Mouse (Mus musculus): ENCODE data around the gene E2f2.

E2f2 gene

GRCm38 (mm10) chr4:136172011-136172541 is at the start of gene E2f2:
TSS of gene E2f2 (plus strand) at chr4:136172394.
- peak; percentile 82 for DNase-seq (ENCODE audit: low read depth)

DNA sequence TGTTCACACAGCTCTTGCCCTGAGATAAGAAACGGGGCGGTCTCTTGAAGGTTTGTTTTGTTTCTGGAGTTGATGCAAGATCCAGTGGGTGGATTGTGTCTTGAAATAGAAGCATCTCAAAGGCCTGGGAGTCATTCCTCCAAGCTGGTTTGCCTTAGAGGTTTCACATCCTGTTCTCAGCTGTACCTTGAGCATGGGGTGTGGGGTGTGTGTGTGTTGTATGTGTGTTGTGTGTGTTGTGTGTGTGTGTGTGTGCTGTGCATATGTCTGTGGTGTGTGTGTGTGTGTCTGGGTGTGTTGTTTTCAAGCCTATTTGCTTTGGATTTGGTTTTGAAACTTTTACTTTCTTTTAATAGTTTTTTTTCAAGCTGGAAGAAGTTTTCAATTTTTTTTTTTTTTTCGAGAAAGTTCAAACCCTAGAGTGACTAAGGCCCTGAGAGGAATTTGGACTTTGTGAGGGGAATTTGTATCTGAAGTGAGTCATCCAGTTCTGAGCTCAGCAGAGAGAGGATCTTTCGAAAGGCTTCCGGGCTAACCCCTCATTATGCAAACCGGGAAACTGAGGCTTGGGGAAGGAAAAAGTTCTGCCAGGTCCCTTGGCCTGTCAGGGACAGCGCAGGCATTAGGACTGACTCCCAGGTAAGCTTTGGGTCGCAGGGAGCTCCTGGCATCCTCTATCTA is 48.9 kb upstream of the E2f2 start:
- DNase-seq (ENCODE audit: low read depth) = peak; percentile 74

DNA sequence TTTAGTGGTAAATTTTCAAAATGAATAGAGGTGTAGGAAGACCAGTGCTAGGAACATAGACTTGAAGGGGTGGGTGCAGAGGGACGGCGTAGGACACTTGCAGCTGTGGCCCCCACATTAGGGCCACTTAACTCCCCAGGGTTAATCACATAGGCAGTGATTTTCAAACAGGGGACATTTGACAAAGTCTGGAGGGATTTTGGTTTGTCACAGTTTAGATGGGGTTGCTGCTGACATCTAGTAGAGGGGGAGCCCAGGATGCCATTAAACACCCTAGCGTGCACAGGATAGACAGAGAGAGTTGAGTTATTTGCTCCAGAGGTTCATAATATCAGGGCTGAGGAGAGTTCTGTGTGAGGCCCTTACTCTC is 48.4 kb upstream of the E2f2 start:
- DNase-seq (ENCODE audit: low read depth) = no peak

DNA sequence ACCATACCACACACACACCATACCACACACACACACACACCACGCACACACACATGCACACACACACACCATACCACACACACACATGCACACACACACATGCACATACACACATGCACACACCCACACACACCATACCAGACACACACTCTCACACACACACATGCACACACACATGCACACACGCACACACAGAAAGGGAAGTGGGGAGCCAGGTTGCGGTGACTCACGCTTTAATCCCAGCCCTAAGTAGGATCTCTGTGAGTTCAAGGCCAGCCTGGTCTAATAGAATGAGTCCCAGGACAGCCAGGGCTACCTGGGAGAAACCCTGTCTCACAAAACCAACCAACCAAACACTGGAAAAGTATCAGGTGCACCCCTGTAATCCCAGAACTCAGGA is 47.6 kb upstream of the E2f2 start:
- DNase-seq (ENCODE audit: low read depth) = no peak

DNA sequence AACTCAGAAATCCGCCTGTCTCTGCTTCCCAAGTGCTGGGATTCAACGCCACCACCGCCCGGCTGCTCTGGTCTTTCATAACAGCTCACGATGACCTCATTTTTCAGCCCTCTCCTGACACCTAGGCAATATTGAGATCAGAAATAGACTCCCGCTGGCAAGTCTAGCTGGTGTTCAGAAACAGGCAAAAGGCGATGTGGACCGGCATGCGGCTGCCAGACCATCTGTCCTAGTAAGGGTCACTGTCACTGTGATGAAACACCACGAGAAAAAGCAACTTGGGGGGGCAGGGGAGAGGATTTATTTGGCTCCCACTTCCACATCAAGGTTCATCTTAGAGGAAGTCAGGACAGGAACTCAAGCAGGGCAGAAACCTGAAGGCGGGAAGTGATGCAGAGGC is 46.7 kb upstream of the E2f2 start:
- no peak for DNase-seq (ENCODE audit: low read depth)

- peak; percentile 36 for DNase-seq (ENCODE audit: low read depth)
Observed at GRCm38 (mm10) chr4:136126019-136126418, 46.2 kb upstream of the E2f2 start.

- no peak for DNase-seq (ENCODE audit: low read depth)
Observed at GRCm38 (mm10) chr4:136127670-136128069, 44.5 kb upstream of the E2f2 start.

DNA sequence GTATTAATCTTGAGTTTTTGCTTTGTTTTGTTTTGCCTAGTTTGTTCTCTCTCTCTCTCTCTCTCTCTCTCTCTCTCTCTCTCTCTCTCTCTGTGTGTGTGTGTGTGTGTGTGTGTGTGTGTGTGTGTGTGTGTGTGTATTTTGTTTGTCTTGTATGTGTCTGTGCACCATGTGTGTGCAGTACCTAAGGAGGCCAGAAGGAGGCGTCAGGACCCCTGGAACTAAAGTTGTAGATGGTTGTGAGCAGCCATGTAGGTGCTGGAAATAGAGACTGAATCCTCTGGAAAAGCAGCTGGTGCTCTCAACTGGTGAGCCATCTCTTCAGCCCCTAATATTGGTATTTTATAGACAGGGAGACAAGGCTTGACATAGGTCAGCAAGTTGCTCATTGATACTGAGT is 42.4 kb upstream of the E2f2 start:
- DNase-seq (ENCODE audit: low read depth) = no peak

GRCm38 (mm10) chr4:136133801-136134200 is 38.4 kb upstream of the E2f2 start:
- no peak for DNase-seq (ENCODE audit: low read depth)

- peak; percentile 80 for DNase-seq (ENCODE audit: low read depth)
Observed at GRCm38 (mm10) chr4:136134418-136134977, 37.7 kb upstream of the E2f2 start.

DNA sequence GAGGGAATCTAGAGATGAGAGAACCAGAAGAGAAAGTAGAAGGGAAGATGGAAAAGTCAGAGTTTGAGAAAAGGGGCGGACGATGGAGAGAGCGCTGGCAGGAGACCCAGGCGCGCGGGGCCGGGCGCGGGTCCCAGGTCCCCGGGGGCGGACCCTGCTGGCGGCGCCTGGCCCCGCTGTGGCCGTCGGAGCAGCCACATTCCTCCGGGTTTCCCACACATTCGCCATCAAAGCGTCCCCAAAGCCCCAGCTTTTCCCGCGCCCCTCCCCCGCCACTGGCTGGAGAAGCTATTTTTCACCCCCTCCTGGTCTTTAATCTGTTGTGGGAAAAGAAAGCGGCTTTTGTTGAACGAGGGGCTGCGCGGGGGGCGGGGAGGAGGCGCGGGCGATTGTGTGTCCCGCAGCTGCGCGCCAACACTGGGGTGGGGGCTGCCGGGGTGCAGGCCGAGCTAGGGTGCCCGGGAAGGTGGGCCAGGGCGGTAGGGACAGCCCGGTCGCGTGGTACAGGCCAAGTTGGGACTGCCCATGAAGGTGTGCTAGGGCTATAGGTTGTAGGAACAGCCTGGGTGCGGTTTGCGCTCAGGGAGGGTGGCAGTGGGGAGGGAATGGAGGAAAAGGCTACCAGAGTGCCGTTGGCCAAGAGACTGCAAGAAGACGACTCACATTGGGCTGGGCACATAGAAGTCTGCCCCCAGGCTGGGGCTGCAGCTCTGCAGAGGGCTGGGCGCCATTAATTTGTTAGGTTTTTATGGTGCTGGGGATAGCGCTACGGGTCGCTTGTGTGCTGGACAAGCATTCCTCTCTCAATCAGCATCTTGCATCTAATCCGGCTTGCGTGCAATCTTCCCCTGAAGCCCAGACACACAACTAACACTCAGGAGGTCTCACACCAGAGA is 37.0 kb upstream of the E2f2 start:
- peak; percentile 66 for DNase-seq (ENCODE audit: low read depth)

DNA sequence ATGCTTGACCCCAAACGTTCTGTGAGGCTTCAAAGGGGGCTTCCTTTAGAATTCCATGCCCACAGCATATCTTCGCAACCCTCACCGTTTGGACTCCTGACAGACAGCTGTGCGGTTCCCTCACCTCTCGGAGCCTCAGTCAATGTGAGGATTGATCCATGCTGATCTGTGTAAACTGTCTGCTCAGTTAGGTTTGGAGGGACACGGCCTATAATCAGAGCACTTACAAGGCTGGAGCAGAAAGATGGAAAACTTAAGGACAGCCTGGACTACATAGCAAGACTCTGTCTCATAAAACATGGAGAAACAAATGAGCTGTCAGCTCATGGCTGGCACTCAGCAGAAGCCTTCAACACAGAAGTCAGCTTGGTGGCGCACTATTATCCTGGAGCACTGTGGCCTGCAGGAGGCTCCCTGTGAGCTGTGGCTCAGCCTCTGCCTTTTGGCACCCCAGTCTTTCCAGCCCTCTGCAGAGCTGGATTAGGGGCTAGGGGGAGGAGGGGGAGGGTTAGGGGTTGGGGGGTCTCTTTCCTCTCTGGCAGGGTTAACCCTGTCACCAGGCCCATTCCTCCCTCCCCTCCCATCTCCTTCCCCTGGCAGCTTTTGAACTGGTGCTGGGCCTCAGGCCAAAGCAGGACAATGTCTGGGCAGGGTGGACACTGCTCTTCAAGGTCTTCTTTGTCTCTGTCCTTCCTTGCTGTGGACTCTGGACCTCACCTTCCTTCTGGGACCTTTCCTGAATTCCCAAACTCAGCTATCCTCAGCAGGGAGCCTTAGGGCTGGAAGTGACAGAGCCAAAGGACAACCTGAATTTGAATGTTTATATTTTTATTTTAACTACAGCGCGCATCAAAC is 36.1 kb upstream of the E2f2 start:
- peak; percentile 57 for DNase-seq (ENCODE audit: low read depth)

DNA sequence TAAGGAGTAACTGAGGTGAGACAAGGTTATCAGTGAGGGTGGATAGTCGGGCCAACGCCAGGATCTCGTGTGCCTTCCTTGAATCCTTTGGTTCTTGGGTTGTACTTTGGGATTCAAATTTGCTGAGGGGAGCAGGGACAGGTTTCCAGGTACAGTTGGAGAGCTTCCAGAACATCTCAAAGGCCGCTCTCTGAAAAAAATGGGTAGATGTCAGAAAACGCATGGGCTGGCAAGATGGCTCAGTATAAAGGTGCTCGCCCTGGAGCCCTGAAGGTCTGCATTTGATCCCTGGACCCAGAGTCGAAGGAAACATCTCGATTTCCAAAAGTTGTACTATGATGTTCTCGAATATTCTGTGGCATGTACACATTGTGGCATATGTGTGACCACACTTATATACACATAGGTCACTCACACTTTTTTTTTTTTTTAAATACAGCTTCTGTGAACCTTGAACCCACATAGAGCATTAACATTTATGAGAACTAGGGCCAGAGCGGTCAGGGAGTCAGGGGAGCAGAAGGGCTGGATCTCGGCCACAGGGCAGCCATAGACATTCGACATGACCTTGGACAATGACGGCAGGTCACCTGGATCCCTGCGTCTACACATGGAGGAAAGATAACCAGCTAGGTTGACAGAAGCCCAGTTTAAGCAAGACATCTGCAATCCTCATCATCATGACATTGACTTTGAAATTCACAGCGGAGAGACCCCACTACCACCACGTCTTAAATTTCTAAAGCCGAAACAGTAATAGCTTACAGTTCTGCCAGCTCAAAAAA is 32.7 kb upstream of the E2f2 start:
- DNase-seq (ENCODE audit: low read depth) = no peak

GRCm38 (mm10) chr4:136140327-136141250 is 31.6 kb upstream of the E2f2 start:
- peak; percentile 96 for DNase-seq (ENCODE audit: low read depth)

GRCm38 (mm10) chr4:136142267-136143192 is 29.7 kb upstream of the E2f2 start:
- peak; percentile 48 for DNase-seq (ENCODE audit: low read depth)

GRCm38 (mm10) chr4:136143193-136143976 is 28.8 kb upstream of the E2f2 start, which contains the start of gene Id3:
TSS of gene Id3 (plus strand) at chr4:136143497.
- peak; percentile 98 for DNase-seq (ENCODE audit: low read depth)

- DNase-seq (ENCODE audit: low read depth) = peak; percentile 77
Observed at GRCm38 (mm10) chr4:136144126-136144926, 27.9 kb upstream of the E2f2 start.

Data from NIH3T3 (cell line).